Mouse (Mus musculus): ENCODE results near the gene Rabgap1.
"Not testable (repeated sequence)": the region's sequence is repeated elsewhere in the genome, so short reads cannot be mapped to it uniquely, and the experiment has no call there.

Rabgap1 gene

GRCm38 (mm10) chr2:37442611-37443591 lies at the start of gene Rabgap1, which contains the start of the genes Zbtb26 and Zbtb6:
TSS of gene Rabgap1 (plus strand) at chr2:37443279.
TSS of gene Zbtb26 (minus strand) at chr2:37443135.
TSS of gene Zbtb6 (minus strand) at chr2:37443171.
- DNase-seq (ENCODE audit: low spot score), result peak; percentile 94

- no peak for DNase-seq (ENCODE audit: low spot score)
Observed at GRCm38 (mm10) chr2:37395539-37395938, 47.5 kb upstream of the Rabgap1 start.

DNA sequence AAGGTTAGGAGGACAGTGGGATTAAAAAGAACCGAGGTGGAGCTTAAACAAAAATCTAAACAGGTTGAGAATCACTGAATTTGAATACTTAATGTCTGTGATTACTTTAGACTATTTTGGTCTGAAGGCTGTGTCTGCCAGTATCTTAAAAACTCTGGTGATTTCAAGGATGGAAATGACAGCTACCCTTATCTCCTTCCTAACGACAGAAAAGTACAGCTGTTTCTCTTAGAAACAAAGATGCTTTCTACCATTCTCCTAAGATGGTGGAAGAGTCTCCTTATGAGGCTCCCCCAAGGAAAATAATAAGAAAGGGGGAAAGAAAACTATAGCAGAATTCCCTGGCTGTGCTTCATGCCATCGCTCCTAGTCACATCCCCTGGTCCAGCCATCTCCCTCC lies 21.2 kb upstream of the Rabgap1 start:
- no peak for DNase-seq (ENCODE audit: low spot score)

GRCm38 (mm10) chr2:37422306-37423304 lies 20.5 kb upstream of the Rabgap1 start, which contains the start of gene Rc3h2:
TSS of gene Rc3h2 (minus strand) at chr2:37422903.
- DNase-seq (ENCODE audit: low spot score), result peak; percentile 91

DNA sequence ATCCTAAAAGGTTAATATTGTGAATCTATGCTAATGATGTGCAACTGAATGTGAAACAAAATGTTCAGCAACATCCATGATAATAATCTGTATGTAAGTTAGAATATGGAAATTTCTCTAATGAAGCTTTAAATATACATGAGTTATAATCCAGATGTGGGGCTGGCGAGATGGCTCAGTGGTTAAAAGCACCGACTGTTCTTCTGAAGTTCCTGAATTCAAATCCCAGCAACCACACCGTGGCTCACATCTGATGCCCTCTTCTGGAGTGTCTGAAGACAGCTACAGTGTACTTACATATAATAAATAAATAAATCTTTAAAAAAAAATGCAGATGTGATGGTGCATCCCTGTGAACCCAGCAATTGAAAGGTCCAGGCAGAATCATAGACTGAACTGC lies 19.4 kb upstream of the Rabgap1 start:
- no peak for DNase-seq (ENCODE audit: low spot score)

DNA sequence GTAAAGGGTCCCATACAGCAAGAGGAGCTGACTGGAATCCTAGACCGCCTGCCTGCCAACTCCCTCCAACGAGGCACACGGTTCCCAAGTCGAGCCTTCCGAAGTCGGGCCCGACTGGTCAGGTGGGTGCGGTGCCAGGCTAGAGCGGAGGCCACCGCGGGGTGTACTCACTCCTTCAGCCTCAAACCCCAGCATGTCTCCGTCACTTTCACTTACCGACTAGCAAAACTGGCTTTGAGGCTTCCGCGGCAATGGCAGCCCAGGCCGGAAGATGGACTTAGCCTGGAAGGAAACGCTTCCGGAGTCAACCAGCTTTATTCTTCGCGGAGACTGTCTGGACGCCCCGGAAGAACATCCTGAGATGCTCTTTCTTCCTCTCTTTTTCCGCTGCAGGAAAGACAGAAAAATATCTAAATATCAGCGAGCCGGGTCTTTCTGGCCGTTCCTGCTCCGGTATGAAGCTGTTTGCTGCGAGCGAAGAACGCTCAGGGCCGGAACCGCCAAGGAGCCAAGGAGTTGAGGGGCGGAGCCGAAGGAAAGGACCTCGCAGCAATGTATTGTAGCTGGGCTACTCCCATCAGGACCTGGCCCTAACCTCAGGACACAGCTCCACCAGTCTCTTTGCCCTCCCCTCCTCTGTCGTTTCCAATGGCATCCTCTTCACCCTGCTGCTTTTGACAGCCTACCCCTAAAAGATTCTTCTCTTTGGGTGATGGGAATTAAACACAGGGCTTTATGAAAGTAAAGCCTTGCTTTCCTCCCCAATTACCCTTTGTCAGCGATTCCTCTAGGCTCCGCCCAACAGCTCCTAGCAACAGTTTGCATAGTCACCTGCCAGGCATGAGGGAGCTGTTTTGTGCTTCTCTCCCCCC lies 12.2 kb upstream of the Rabgap1 start:
- peak; percentile 58 for DNase-seq (ENCODE audit: low spot score)

- DNase-seq (ENCODE audit: low spot score), result no peak
Observed at GRCm38 (mm10) chr2:37431609-37432008, 11.5 kb upstream of the Rabgap1 start.

GRCm38 (mm10) chr2:37451667-37452375 lies 8.7 kb downstream of the Rabgap1 start:
- peak; percentile 90 for DNase-seq (ENCODE audit: low spot score)

GRCm38 (mm10) chr2:37452376-37452760 lies 9.3 kb downstream of the Rabgap1 start:
- DNase-seq (ENCODE audit: low spot score), result no peak

- DNase-seq (ENCODE audit: low spot score), result no peak
Observed at GRCm38 (mm10) chr2:37460707-37461106, 17.6 kb downstream of the Rabgap1 start.

DNA sequence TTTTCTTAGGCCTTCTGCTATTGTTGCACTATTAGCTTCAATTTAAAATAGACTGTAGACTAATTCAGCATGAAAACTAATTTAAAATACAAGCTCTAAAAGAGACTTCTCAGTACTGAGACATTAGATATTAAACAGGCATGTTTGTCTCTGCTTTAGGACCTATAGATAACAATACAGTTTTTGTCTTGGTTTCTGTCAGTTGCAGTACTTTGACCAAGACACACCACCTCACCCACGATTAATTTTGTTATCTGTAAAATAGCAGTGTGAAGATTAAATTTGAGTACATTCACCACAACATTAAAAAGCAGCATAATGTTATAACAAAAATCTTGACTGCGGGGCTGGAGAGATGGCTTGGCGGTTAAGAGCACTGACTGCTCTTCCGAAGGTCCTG lies 23.2 kb downstream of the Rabgap1 start:
- no peak for DNase-seq (ENCODE audit: low spot score)

DNA sequence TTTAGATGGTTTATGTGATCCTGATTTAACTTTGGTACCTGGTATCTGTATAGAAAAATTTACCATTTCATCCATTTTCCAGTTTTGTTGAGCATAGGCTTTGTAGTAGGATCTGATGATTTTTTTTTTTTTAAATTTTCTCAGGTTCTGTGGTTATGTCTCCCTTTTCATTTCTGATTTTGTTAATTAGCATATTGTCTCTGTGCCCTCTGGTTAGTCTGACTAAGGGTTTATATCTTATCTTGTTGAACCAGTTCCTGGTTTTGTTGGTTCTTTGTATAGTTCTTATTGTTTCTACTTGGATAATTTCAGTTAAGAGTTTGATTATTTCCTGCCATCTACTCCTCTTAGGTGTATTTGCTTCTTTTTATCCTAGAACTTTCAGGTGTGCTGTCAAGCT lies 36.5 kb downstream of the Rabgap1 start:
- DNase-seq (ENCODE audit: low spot score), result no peak

DNA sequence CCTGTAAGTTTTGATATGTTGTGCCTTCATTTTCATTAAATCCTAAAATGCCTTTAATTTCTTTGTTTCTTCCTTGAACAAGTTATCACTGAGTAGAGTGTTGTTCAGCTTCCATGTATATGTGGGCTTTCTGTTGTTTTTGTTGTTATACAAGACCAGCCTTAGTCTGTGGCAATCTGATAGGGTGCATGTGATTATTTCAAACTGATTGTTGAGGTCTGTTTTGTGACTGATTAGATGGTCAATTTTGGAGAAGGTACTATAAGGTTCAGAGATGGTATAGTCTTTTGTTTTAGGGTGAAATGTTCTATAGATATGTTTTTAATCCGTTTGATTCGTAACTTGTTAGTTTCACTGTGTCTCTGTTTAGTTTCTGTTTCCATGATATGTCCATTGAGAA lies 37.0 kb downstream of the Rabgap1 start:
- no peak for DNase-seq (ENCODE audit: low spot score)

- no peak for DNase-seq (ENCODE audit: low spot score)
Observed at GRCm38 (mm10) chr2:37484165-37484564, 41.1 kb downstream of the Rabgap1 start.

DNA sequence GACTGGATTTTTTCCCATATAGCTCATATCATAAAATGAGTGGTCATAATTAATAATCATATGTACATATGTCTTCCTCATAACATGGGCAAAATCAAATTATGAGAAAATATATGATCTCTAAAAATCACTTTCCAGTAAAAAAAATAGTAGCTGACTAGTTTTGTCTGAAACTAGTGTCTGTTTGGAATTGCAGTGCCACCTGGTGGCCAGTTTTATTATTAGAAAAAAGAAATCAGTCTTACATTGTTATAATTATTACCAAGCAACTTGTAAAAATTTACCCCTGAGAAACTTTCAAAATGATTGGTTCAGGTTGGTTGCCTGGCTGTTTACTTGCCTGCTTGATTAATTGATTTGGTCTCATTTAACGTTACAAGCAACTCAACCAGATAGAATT lies 42.3 kb downstream of the Rabgap1 start:
- peak; percentile 40 for DNase-seq (ENCODE audit: low spot score)

GRCm38 (mm10) chr2:37486408-37486807 lies 43.3 kb downstream of the Rabgap1 start:
- DNase-seq (ENCODE audit: low spot score), result no peak

DNA sequence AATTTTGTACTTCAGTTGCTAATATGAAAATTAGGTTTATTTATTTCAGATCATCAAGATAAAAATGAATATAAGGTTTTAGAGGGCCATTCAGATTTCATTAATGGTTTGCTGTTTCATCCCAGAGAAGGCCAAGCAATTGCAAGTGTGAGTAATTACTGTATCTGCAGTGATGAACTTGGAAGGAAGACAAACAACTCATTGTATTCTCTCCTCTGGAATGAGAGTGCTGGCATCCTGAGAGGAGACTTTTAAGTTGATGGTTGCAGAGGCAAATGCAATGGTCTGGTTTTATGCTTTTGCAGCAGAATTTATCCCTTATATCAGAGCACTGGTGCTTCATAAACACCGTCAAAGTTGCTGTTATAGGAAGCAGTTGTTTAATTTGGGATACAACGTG lies 45.9 kb downstream of the Rabgap1 start:
- no peak for DNase-seq (ENCODE audit: low spot score)

DNA sequence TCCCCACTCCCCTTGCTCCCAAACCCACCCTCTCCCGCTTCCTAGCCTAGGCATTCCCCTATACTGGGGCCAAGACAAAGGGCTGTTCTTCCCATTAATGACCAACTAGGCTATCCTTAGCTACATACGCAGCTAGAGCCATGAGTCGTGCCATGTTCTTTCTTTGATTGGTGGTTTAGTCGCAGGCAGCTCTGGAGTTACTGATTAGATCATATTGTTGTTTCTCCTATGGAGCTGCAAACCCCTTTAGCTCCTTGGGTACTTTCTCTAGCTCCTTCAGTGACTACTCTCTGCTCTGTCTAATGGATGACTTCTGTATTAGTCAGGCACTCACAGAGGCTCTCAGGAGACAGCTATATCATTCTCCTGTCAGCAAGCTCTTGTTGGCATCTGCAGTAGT lies 54.2 kb downstream of the Rabgap1 start:
- no peak for DNase-seq (ENCODE audit: low spot score)

- not testable (repeated sequence) for DNase-seq (ENCODE audit: low spot score)
Observed at GRCm38 (mm10) chr2:37505856-37506255, 62.8 kb downstream of the Rabgap1 start.

DNA sequence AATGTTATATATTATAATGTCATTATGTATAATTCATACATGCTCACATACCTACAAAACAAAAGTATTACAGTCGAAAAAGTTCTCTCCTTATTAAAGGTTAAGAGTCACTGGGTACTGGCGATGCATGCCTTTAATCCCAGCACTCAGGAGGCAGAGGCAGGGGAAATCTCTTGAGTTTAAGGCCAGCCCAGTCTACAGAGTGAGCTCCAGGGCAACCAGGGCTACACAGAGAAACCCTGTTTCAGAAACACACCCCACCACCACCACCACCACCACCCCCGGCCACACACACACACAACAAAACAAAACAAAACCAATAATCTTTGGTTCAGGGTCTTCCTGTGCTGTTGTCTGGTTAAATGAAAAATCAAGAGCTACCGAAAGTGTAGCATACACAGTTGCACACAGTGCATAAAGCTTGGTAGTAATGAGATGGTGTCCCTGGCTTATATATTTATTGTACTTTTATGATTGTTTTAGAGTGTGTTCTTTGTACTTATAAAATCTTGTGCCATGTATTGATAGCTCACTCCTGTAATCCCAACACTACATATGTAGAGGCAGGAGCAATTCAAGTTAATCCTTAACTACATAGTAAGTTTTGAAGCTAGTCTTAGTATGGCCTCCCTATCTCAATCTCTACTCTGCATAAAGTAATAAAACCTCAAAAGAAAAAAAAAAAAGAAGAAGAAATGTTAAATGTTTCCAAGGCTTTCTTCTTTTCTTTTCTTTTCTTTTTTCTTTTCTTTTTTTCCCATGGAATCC lies 68.2 kb downstream of the Rabgap1 start:
- DNase-seq (ENCODE audit: low spot score), result no peak
